Mouse (Mus musculus): Measurements from ENCODE around the gene Rpl38. TPM values are rescaled to one million over a fixed set of nuclear protein-coding genes. Genes with fewer than 3 reads are reported as not detected.
"Not testable (repeated sequence)": the region's sequence is repeated elsewhere in the genome, so short reads cannot be mapped to it uniquely, and the experiment has no call there.

The Rpl38 gene
- total RNA-seq, 1 experiment from 2014 or later = 671 TPM

- ATAC-seq (ENCODE audit: extremely low read depth, insufficient number of reproducible peaks, low FRiP score, poor library complexity, severe bottlenecking) = no peak
Observed at GRCm38 (mm10) chr11:114654552-114654951, 13.8 kb upstream of the Rpl38 start.

- ATAC-seq (ENCODE audit: extremely low read depth, insufficient number of reproducible peaks, low FRiP score, poor library complexity, severe bottlenecking) = no peak
Observed at GRCm38 (mm10) chr11:114655350-114656008, 12.8 kb upstream of the Rpl38 start.

- ATAC-seq (ENCODE audit: extremely low read depth, insufficient number of reproducible peaks, low FRiP score, poor library complexity, severe bottlenecking) = no peak
Observed at GRCm38 (mm10) chr11:114656994-114657644, 11.2 kb upstream of the Rpl38 start.

GRCm38 (mm10) chr11:114657737-114658136 is 10.6 kb upstream of the Rpl38 start:
- 0 out of 2 replicates have a peak, but pooled peaks have one; percentile 48 for ATAC-seq (ENCODE audit: extremely low read depth, insufficient number of reproducible peaks, low FRiP score, poor library complexity, severe bottlenecking)

DNA sequence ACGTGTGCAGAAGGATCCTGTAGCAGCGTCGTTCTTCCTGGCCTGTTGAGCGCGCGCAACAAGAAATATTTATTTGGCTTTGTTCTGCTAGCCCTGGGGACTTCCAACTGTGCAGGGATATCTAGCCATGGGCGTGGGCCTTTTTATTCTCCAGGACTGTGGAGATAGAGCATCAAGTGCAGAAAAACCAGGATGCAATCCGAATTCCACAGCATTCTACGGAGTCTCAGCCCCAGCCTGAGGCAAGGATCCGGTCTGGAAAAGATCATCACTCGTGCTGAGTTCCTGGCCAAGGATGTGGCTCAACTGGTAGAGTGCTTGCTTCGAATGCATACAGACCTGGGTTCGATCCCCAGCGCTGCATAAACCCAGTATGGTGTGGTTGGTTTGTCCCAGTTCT is 6.2 kb upstream of the Rpl38 start:
- ATAC-seq (ENCODE audit: extremely low read depth, insufficient number of reproducible peaks, low FRiP score, poor library complexity, severe bottlenecking) = no peak

GRCm38 (mm10) chr11:114662746-114663362 is 5.5 kb upstream of the Rpl38 start:
- ATAC-seq (ENCODE audit: extremely low read depth, insufficient number of reproducible peaks, low FRiP score, poor library complexity, severe bottlenecking) = peak; percentile 78

GRCm38 (mm10) chr11:114664164-114664563 is 4.2 kb upstream of the Rpl38 start:
- ATAC-seq (ENCODE audit: extremely low read depth, insufficient number of reproducible peaks, low FRiP score, poor library complexity, severe bottlenecking) = no peak

DNA sequence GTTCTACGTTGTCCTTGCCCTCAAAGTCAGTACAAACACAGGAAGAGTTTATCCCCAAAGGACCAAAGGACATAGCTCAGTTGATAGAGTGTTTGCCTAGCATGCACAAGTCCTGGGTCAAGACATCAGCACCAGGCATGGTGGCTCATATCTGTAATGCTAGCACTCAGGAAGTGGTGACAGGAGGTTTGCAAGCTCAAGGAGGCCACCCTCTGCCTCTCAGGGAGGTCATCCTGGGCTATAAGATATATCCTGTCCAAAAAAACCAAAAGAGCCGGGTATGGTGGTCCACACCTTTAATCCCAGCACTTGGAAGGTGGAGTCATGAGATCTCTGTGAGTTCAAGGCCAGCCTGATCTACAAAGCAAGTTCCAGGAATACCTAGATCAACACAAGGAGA is 2.9 kb upstream of the Rpl38 start:
- no peak for ATAC-seq (ENCODE audit: extremely low read depth, insufficient number of reproducible peaks, low FRiP score, poor library complexity, severe bottlenecking)

- ATAC-seq (ENCODE audit: extremely low read depth, insufficient number of reproducible peaks, low FRiP score, poor library complexity, severe bottlenecking) = no peak
Observed at GRCm38 (mm10) chr11:114666786-114667185, 1.5 kb upstream of the Rpl38 start.

GRCm38 (mm10) chr11:114667236-114667931 is 940 bp upstream of the Rpl38 start:
- no peak for ATAC-seq (ENCODE audit: extremely low read depth, insufficient number of reproducible peaks, low FRiP score, poor library complexity, severe bottlenecking)

GRCm38 (mm10) chr11:114667932-114668285 is 415 bp upstream of the Rpl38 start:
- not testable (repeated sequence) for ATAC-seq (ENCODE audit: extremely low read depth, insufficient number of reproducible peaks, low FRiP score, poor library complexity, severe bottlenecking)

DNA sequence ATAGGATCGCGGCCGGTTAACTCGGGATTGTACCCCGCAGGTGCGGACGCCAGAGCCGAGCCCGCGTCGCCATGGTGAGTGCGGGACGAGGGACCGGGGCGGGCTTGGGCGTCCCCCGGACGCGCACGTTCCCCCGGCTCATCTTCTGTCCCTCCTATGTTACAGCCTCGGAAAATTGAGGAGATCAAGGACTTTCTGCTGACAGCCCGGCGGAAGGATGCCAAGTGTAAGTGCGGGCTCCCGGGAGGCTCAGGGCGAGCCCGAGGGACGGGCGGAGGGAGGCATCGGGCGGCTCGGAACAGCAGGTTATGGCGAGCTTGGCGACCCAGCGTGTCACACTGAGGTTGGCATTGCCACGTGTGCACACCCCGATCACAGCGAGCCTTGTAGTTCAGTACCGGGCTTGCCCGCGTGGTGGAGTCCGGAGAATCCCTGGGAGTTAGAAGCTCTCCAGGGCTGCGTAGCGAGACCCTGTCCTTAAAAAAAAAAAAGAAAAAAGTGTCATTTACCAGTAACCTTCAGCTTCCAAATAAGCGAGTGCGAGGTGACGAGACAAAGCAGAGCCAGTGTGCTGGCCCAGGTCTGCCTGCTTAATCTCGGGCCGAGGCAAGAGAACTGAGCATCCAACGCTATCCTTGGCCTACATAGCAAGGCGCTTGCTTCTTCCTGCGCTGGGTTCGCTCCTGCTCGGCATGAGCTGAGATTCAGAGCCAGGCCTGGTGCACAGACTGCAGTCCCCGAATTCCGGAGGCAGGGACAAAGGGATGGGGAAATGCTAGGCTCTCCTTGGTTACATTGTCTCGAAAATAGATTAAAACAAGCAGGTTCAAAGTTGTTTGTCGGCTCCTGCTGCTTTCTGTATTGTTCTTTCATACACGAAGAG is 658 bp downstream of the Rpl38 start:
- peak; percentile 66 for ATAC-seq (ENCODE audit: extremely low read depth, insufficient number of reproducible peaks, low FRiP score, poor library complexity, severe bottlenecking)

DNA sequence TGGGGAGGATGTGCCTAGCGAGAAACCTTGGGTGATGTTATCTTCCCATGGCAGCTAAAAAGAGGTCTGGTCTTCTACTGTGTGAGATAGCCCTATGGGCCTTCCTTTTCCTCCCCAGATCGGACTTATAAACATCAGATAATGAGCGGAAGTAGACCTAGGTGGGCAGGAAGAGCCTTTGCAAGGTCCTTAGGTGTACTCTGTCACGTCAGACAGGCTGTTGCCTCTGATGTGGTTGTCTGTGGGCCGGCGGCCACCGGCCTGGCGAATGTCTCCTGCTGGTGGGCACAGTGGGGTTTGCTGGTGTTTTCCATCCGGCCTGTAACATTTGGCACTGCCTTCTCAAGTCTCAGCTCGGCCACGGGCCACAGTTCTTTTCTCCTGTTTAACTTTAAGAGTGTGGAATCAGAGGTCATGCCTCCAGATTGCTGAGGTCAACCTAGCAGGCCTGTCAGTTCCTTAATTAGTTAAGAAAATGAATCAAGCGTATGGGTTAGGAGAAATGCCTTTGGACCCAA is 1.4 kb downstream of the Rpl38 start:
- no peak for ATAC-seq (ENCODE audit: extremely low read depth, insufficient number of reproducible peaks, low FRiP score, poor library complexity, severe bottlenecking)

DNA sequence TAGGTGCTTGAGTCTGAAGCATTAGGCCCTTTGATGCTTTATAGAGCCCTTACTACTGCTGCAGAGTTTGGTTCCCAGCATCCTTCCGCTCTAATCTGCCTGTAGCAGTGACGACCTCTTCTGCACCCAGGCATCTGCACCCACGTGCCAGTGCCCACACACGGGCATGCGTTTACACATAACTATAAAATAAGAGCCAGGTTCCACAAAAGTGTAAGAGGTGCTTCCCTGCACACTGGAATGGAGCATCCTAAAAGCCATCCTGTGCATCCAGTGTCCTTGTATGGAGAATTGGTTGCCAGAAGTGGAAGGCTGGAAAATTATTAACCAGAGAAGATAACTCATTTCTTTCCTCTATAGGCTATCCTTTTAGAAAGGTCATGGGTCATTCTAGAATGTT is 2.8 kb downstream of the Rpl38 start:
- no peak for ATAC-seq (ENCODE audit: extremely low read depth, insufficient number of reproducible peaks, low FRiP score, poor library complexity, severe bottlenecking)

GRCm38 (mm10) chr11:114672794-114673718 is 4.7 kb downstream of the Rpl38 start:
- ATAC-seq (ENCODE audit: extremely low read depth, insufficient number of reproducible peaks, low FRiP score, poor library complexity, severe bottlenecking) = no peak

DNA sequence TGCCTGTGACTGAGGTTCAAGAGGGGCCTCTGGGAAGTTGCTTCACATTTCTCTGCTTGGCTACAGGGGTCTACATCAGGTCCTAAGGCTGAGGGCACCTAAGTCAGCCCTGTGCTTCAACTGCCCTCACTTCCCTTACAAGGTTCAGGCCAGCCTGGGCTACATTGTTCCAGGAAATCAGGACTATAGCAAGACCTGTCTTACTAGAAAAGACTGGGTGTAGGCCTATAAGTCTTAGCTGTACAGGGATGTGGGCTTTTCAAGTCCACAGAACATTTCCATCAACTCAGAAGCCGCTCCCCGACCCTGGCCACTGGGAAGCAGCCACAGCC is 5.4 kb downstream of the Rpl38 start:
- ATAC-seq (ENCODE audit: extremely low read depth, insufficient number of reproducible peaks, low FRiP score, poor library complexity, severe bottlenecking) = no peak

DNA sequence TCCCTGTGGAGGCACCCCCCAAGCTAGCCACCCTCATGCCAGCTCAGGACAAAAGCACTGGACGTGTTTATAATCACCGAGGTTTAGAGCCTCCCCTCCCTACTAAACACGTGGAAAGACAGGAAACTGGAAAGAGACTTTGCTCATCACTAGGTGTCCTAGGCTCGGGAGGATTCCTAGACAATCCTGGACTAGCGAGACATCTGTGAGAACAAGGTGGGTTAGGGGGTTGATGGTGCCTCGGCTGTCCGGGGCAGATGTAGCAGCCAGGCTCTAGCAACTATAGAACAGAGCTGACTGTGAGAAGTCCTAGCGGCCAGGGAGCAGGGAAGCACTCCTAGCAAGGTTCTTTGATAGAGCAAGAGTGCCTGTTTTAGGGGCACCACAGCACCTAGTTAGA is 5.9 kb downstream of the Rpl38 start:
- no peak for ATAC-seq (ENCODE audit: extremely low read depth, insufficient number of reproducible peaks, low FRiP score, poor library complexity, severe bottlenecking)

GRCm38 (mm10) chr11:114674796-114675195 is 6.5 kb downstream of the Rpl38 start:
- not testable (repeated sequence) for ATAC-seq (ENCODE audit: extremely low read depth, insufficient number of reproducible peaks, low FRiP score, poor library complexity, severe bottlenecking)
